Mouse (Mus musculus) embryonic fibroblast, embryonic 13.5 days (primary cell): Measurements from ENCODE around the gene Vmn1r128.
"Not testable (repeated sequence)": the region's sequence is repeated elsewhere in the genome, so short reads cannot be mapped to it uniquely, and the experiment has no call there.

Experiments used
- CTCF ChIP-seq: IDR thresholded peaks from 2 replicates; pipeline ENCODE4 v1.5.1; 2011; ENCODE audit warnings: mild to moderate bottlenecking, control low read depth, low read length, moderate library complexity, borderline replicate concordance; ENCODE audit not compliant: insufficient read depth
- POLR2A ChIP-seq: IDR thresholded peaks from 2 replicates; pipeline ENCODE4 v1.6.1; 2011; ENCODE audit warnings: low read depth, mild to moderate bottlenecking, control low read depth, low read length, moderate library complexity

- TF ChIP-seq POLR2A, CTCF: not testable (repeated sequence)
Measured at GRCm38 (mm10) chr7:21349073-21349472, at the start of gene Vmn1r128.
